Mouse (Mus musculus) heart, adult 2 months (tissue): ENCODE measurements around the gene Il1r1. TPM values are rescaled to one million over a fixed set of nuclear protein-coding genes. Genes with fewer than 3 reads are reported as not detected.

Source experiments
- DNase-seq, 2 experiments: peaks; one replicate each; pipeline ENCODE4 v3.0.0; 2021
- H3K27ac ChIP-seq: fragments of 200-600 bp; 2 replicates; pipeline ENCODE4 v1.8.1; 2022
- H3K27me3 ChIP-seq: fragments of 200-500 bp; 2 replicates; pipeline ENCODE4 v1.6.1; 2012; ENCODE audit warnings: mild to moderate bottlenecking, low read length, inconsistent platforms, mixed read lengths; ENCODE audit not compliant: control insufficient read depth, insufficient read depth
- H3K36me3 ChIP-seq: fragments of 200-500 bp; 2 replicates; pipeline ENCODE4 v1.6.1; 2012; ENCODE audit warnings: low read length, inconsistent platforms; ENCODE audit not compliant: control insufficient read depth, insufficient read depth
- H3K4me1 ChIP-seq: fragments of 200-500 bp; 2 replicates; pipeline ENCODE4 v1.6.1; 2011; ENCODE audit warnings: low read length; ENCODE audit not compliant: control insufficient read depth, insufficient read depth
- H3K4me3 ChIP-seq: fragments of 200-600 bp; 2 replicates; pipeline ENCODE4 v1.8.1; 2022
- H3K79me2 ChIP-seq: fragments of 200-500 bp; replicated peaks from 2 replicates; pipeline ENCODE4 v1.6.1; 2012; ENCODE audit warnings: mild to moderate bottlenecking, inconsistent platforms, low read length, moderate library complexity, mixed read lengths; ENCODE audit not compliant: control insufficient read depth, insufficient read depth
- H3K9ac ChIP-seq: fragments of 200-500 bp; 2 replicates; pipeline ENCODE4 v1.6.1; 2012; ENCODE audit warnings: low read depth, mild to moderate bottlenecking, control low read depth, inconsistent platforms, low read length, mixed read lengths
- CTCF ChIP-seq: fragments of 200-600 bp; IDR thresholded peaks from 2 replicates; pipeline ENCODE4 v1.8.1; 2022; ENCODE audit warnings: antibody characterized with exemption, mild to moderate bottlenecking, moderate library complexity
- EP300 ChIP-seq: fragments of 200-500 bp; IDR thresholded peaks from 2 replicates; pipeline ENCODE4 v1.6.1; 2011; ENCODE audit warnings: low read depth, low read length, control low read depth; ENCODE audit not compliant: insufficient read depth
- POLR2A ChIP-seq: fragments of 200-500 bp; IDR thresholded peaks from 2 replicates; pipeline ENCODE4 v1.6.1; 2011; ENCODE audit warnings: mild to moderate bottlenecking, low read depth, low read length, control low read depth; ENCODE audit not compliant: insufficient read depth
- WGBS: fragments of 180-500 bp; shearing (Covaris S2); methylation state at CpG from one replicate; pipeline ENCODE4 v1.1.7; 2018; 5-methylcytosine and 5-hydroxymethylcytosine counted together
- intact Hi-C: fragments of 180-260 bp; cut with DNase I; formaldehyde crosslinking; loops from one replicate; pipeline ENCODE4 v1.15.1; 2025
- polyA plus RNA-seq: library from polyadenylated mRNA; depleted of rRNA; stranded (reverse); fragments of >200 nt; gene quantifications from 2 replicates; pipeline ENCODE4 v1.2.3, GENCODE M21; 2012
- total RNA-seq, 2 experiments: library from RNA; stranded (reverse); gene quantifications; 2 replicates each; pipeline ENCODE4 v1.2.3; 2021

Gene Il1r1
- total and polyA plus RNA-seq, 3 experiments, result 4.8 to 6.1 (median 5.5) TPM

DNA sequence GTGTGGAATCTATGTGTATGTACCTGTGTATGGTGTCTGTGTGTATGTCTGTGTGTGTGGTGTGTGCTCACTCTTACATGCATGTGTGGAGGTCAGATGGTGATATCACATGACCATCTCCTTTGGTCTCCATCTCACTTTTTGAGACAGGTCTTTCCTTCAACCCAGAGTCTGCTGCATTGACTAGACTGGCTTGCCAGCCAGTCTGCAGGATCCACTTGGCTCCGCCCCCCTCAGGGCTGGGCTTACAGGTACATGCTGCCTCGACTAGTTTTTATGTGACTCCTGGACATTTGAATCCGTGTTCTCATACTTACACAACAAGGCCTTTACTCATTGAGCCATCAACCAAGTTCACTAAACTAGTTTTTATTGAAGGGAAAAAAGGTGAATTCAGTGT is 6.2 kb downstream of the Il1r1 start:
- H3K4me1 ChIP-seq, result peaks cover 5% of the 10 kb centered on the region
- intact Hi-C loops, result no loop called here
- TF ChIP-seq EP300 (no peak), POLR2A (no peak), CTCF (no peak)
- no peak overlapping the region for H3K4me3 ChIP-seq
- no peak for DNase-seq
- H3K27ac ChIP-seq, result no peak overlapping the region
- 93% methylated on average over 3 of the region's 3 CpGs for WGBS
- H3K27me3 ChIP-seq, result no peaks in the 10 kb centered on the region
- H3K9ac ChIP-seq, result no peak overlapping the region
- H3K79me2 ChIP-seq, result no peaks in the 10 kb centered on the region
- H3K36me3 ChIP-seq, result no peaks in the 10 kb centered on the region

DNA sequence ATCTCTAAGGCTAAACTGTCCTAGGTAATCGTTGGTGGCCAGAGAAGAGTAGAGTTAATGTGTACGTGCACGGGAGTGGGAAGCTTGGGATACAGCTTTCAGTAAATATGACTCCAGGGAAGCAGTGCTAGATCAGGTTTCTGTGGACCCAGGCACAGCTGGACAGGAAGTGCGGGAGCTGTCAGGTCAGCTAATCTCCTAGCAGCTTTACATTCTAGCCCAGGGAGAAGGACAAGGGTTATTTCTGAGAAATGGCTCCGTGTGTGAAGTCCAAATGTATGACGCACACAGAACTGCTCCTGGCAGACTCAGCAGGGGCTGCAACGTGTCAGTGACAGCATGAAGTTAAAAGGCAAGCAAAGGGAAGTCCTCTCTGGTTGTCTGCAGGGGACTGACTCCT is 8.3 kb downstream of the Il1r1 start:
- H3K27ac ChIP-seq, result no peak overlapping the region
- peaks cover 9% of the 10 kb centered on the region for H3K4me1 ChIP-seq
- no peak for DNase-seq
- no peak overlapping the region for H3K4me3 ChIP-seq
- H3K79me2 ChIP-seq, result no peaks in the 10 kb centered on the region
- no peaks in the 10 kb centered on the region for H3K36me3 ChIP-seq
- WGBS, result 31% methylated on average over 7 of the region's 7 CpGs
- H3K27me3 ChIP-seq, result no peaks in the 10 kb centered on the region
- TF ChIP-seq POLR2A, result no peak
- TF ChIP-seq CTCF, result no peak
- intact Hi-C loops, result no loop called here
- H3K9ac ChIP-seq, result no peak overlapping the region

DNA sequence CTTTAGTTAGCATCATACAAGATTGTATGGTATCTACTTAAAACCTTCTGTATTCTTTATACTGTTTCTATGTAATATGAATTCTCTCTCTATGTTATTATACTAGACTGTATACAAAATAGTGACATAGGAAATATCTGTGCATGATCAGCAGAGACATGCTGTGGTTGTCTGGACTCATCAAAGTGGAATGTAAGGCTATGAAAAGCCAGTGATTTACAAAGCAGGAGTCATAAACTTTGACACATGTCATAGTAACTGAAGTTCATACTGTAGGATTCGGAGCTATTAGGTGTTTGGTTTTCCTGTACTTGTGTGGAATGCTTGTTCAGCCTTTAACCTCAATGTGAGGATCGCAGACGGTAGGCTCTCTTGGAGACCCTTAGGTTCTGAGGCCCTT is 8.7 kb downstream of the Il1r1 start:
- no peak overlapping the region for H3K9ac ChIP-seq

DNA sequence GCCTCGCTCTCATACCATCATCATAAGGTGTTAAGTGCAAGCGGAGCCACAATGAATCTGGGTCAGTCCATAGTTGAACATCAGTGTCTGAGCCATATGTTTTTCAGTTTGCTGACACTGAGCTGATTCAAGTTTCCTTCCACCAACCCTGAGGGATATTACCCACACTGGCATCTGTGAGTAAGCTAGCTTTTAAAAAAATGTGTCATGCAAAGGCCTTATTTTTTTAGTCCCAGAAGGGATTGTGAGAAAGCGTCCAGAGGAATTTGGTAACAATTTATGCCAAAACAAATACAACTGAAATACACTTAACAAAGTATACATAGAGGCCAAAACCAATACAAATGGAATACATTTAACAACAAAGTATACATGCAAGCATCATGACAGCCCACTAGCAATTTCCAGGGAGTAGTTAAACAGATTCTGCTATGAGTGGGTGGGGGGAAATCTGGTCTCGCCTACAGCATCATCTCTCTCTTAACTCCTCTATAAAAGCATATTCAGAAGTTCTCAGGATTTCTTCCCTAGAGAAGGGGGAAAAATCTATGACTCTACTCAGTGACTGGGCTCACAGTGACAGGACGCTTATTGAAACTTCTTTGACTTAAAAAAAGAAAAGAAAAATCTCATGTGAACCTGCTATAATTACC is 10.8 kb downstream of the Il1r1 start:
- Histone ChIP-seq H3K4me3 (no peak overlapping the region), H3K9ac (no peak overlapping the region), H3K27ac (no peak overlapping the region), H3K79me2 (no peaks in the 10 kb centered on the region), H3K4me1 (peaks cover 4% of the 10 kb centered on the region; the same call in 1 of the 2 replicates), H3K27me3 (no peaks in the 10 kb centered on the region), H3K36me3 (no peaks in the 10 kb centered on the region)
- 81% methylated on average over 5 of the region's 5 CpGs for WGBS
- no peak for DNase-seq
- intact Hi-C loops, result no loop called here
- TF ChIP-seq EP300 (no peak), POLR2A (no peak), CTCF (no peak)

More for the DNA sequence above, 8.7 kb downstream of the Il1r1 start:
- no peak for TF ChIP-seq CTCF
- TF ChIP-seq EP300, result no peak
- TF ChIP-seq POLR2A, result no peak
- intact Hi-C loops, result no loop called here
- no peak overlapping the region for H3K27ac ChIP-seq
- DNase-seq, result no peak
- WGBS, result 87% methylated on average over 3 of the region's 3 CpGs
- no peaks in the 10 kb centered on the region for H3K36me3 ChIP-seq
- no peaks in the 10 kb centered on the region for H3K27me3 ChIP-seq
- peaks cover 9% of the 10 kb centered on the region for H3K4me1 ChIP-seq
- no peak overlapping the region for H3K4me3 ChIP-seq
- no peaks in the 10 kb centered on the region for H3K79me2 ChIP-seq

DNA sequence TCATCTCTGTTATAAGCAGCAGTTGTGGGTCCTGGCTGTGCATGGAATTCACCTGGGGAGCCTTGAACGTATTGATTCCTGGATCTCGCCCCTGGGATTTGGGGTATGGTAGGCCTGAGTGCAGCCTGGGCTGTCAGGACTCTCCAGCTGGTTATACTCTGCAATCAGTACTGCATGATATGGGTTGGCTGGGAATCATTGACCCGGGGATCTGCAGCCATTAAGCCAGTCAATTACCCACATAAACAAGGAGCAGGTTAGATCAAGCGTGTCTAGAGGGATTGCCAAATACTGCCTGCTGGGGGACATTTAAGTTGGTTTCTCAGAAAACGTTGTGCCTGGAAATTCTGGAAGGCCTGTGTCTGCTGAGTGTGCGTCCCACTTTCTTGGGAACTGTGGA is 11.8 kb downstream of the Il1r1 start:
- H3K27ac ChIP-seq, result no peak overlapping the region
- peaks cover 4% of the 10 kb centered on the region; the same call in 1 of the 2 replicates for H3K4me1 ChIP-seq
- intact Hi-C loops, result no loop called here
- TF ChIP-seq POLR2A (no peak), EP300 (no peak), CTCF (no peak)
- no peak overlapping the region for H3K4me3 ChIP-seq
- H3K27me3 ChIP-seq, result no peaks in the 10 kb centered on the region
- no peaks in the 10 kb centered on the region for H3K79me2 ChIP-seq
- H3K36me3 ChIP-seq, result no peaks in the 10 kb centered on the region
- H3K9ac ChIP-seq, result no peak overlapping the region
- 80% methylated on average over 6 of the region's 6 CpGs for WGBS
- no peak for DNase-seq

DNA sequence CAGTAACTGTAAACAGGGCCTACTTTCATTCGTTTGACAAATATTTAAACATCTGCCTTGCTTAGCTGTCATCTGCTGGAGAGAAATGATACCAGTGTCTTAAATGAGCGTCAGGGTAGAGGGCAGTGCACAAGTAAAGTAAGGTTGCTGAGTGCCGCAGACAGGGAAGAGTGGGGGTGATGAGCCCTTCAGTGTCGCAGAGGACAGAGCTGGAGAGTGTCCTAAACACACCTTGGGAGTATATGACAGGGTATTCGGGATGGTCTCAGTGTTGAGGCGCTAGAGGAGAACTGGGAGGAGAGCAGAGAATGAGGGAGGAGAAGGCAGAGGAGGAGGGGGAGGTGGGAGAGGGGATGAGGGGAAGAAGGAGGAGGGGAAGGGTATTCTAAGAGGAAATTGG is 12.2 kb downstream of the Il1r1 start:
- H3K27me3 ChIP-seq, result no peaks in the 10 kb centered on the region
- H3K36me3 ChIP-seq, result no peaks in the 10 kb centered on the region
- DNase-seq, result no peak
- intact Hi-C loops, result no loop called here
- no peak overlapping the region for H3K4me3 ChIP-seq
- WGBS, result 80% methylated on average over 6 of the region's 6 CpGs
- no peaks in the 10 kb centered on the region for H3K79me2 ChIP-seq
- TF ChIP-seq POLR2A, result no peak
- H3K4me1 ChIP-seq, result peaks cover 4% of the 10 kb centered on the region; the same call in 1 of the 2 replicates
- no peak overlapping the region for H3K9ac ChIP-seq
- H3K27ac ChIP-seq, result no peak overlapping the region
